22 mouse cellular contexts compared by ENCODE assay signal in genomic region chr8:78808439-78808838, GRCm38 (mm10).
"Had no signal": no experiment of that assay in that cellular context is flagged by ENCODE, and none has a peak within 500 bp of the region (broad histone marks: within the 10 kb centered on the region; RNA-seq: fewer than 3 reads in every experiment).

No protein-coding gene starts in this region.

- DNase-seq: gastrocnemius, adult 2 months; gastrocnemius, postnatal 10 days; gastrocnemius, postnatal 25 days; heart, adult 2 months; heart, postnatal 10 days; heart, postnatal 4 days; kidney, adult 18-20 months; kidney, adult 8-10 months; kidney, postnatal 10 days; kidney, postnatal 36 days; layer of hippocampus, adult 9-11 months; layer of hippocampus, postnatal 36 days; left cerebral cortex, postnatal 4 days had no signal

- H3K9me3 ChIP-seq: heart, embryonic 12.5 days; hindbrain, embryonic 10.5 days; hindbrain, embryonic 12.5 days; intestine, embryonic 15.5 days; limb, embryonic 12.5 days had no signal

- H3K4me1 ChIP-seq: heart, embryonic 12.5 days; intestine, embryonic 15.5 days; limb, embryonic 12.5 days had no signal

- H3K4me2 ChIP-seq: heart, embryonic 12.5 days; hindbrain, embryonic 12.5 days; hindbrain, embryonic 14.5 days; intestine, embryonic 15.5 days; limb, embryonic 12.5 days had no signal

- H3K9ac ChIP-seq: heart, embryonic 12.5 days; hindbrain, embryonic 12.5 days; hindbrain, embryonic 14.5 days; intestine, embryonic 15.5 days; limb, embryonic 12.5 days had no signal

- ATAC-seq: hindbrain, embryonic 16.5 days; inflammation-experienced regulatory T-cells, adult 6 months; intestine, embryonic 15.5 days; intestine, postnatal 0 days had no signal

- H3K4me3 ChIP-seq: gastrocnemius, adult 2 months; heart, adult 2 months; heart, embryonic 12.5 days; hindbrain, embryonic 10.5 days; hindbrain, embryonic 12.5 days; intestine, embryonic 15.5 days; limb, embryonic 12.5 days had no signal

- H3K27me3 ChIP-seq: heart, embryonic 12.5 days; hindbrain, embryonic 12.5 days; intestine, embryonic 15.5 days; limb, embryonic 12.5 days had no signal

- H3K27ac ChIP-seq: gastrocnemius, adult 2 months; heart, adult 2 months; hindbrain, embryonic 10.5 days; hindbrain, embryonic 12.5 days; hindbrain, embryonic 14.5 days; intestine, embryonic 15.5 days; limb, embryonic 12.5 days had no signal
